Mouse (Mus musculus): ENCODE measurements around the gene Sstr1.
A peak's percentile ranks its signal among the peaks of the same experiment; 100 is the strongest.

The Sstr1 gene

GRCm38 (mm10) chr12:58211163-58212071 is at the start of gene Sstr1:
Gene Sstr1 (plus strand): TSS chr12:58211772.
- peak; percentile 17 for DNase-seq (ENCODE audit: extremely low spot score, low spot score)

GRCm38 (mm10) chr12:58198810-58199209 is 12.8 kb upstream of the Sstr1 start:
- no peak for DNase-seq (ENCODE audit: extremely low spot score, low spot score)

- no peak for DNase-seq (ENCODE audit: extremely low spot score, low spot score)
These were observed 10.4 kb upstream of the Sstr1 start for GRCm38 (mm10) chr12:58201190-58201589.

- DNase-seq (ENCODE audit: extremely low spot score, low spot score) = no peak
These were observed 3.6 kb upstream of the Sstr1 start for GRCm38 (mm10) chr12:58207956-58208355.

- DNase-seq (ENCODE audit: extremely low spot score, low spot score) = peak; percentile 60
These were observed 820 bp downstream of the Sstr1 start for GRCm38 (mm10) chr12:58212261-58212923.

GRCm38 (mm10) chr12:58212924-58213450 is 1.4 kb downstream of the Sstr1 start:
- DNase-seq (ENCODE audit: extremely low spot score, low spot score) = peak; percentile 57

- peak; percentile 69 for DNase-seq (ENCODE audit: extremely low spot score, low spot score)
These were observed 2.1 kb downstream of the Sstr1 start for GRCm38 (mm10) chr12:58213451-58214288.

GRCm38 (mm10) chr12:58214289-58215136 is 2.9 kb downstream of the Sstr1 start:
- DNase-seq (ENCODE audit: extremely low spot score, low spot score) = peak; percentile 43

GRCm38 (mm10) chr12:58216218-58216617 is 4.6 kb downstream of the Sstr1 start:
- no peak for DNase-seq (ENCODE audit: extremely low spot score, low spot score)

- DNase-seq (ENCODE audit: extremely low spot score, low spot score) = no peak
These were observed 7.5 kb downstream of the Sstr1 start for GRCm38 (mm10) chr12:58219078-58219477.

- DNase-seq (ENCODE audit: extremely low spot score, low spot score) = no peak
These were observed 14.1 kb downstream of the Sstr1 start for GRCm38 (mm10) chr12:58225644-58226043.

GRCm38 (mm10) chr12:58232489-58232888 is 20.9 kb downstream of the Sstr1 start:
- DNase-seq (ENCODE audit: extremely low spot score, low spot score) = no peak

- no peak for DNase-seq (ENCODE audit: extremely low spot score, low spot score)
These were observed 40.3 kb downstream of the Sstr1 start for GRCm38 (mm10) chr12:58251901-58252300.

Data from neural tube, embryonic 10.5 days (tissue).